Mouse (Mus musculus) C2C12 (cell line): ENCODE results near the gene AI837181. TPM values are rescaled to one million over a fixed set of nuclear protein-coding genes. Genes with fewer than 3 reads are reported as not detected.
A peak's percentile ranks its signal among the peaks of the same experiment; 100 is the strongest.

Experiments
- H3K27me3 ChIP-seq: one replicate; pipeline ENCODE4 v1.6.1; 2011; ENCODE audit not compliant: control insufficient read depth, insufficient read depth, insufficient read length
- H3K36me3 ChIP-seq: one replicate; pipeline ENCODE4 v1.6.1; 2011; ENCODE audit not compliant: control insufficient read depth, insufficient read depth
- H3K4me3 ChIP-seq: one replicate; pipeline ENCODE4 v1.5.1; 2011; ENCODE audit warnings: mild to moderate bottlenecking, control low read depth; ENCODE audit not compliant: poor library complexity, insufficient read depth, severe bottlenecking
- H3K79me2 ChIP-seq: one replicate; pipeline ENCODE4 v1.6.1; 2011; ENCODE audit not compliant: control insufficient read depth, insufficient read depth
- H3K79me3 ChIP-seq: one replicate; pipeline ENCODE4 v1.6.1; 2011; ENCODE audit warnings: low read depth, control low read depth
- H3ac ChIP-seq: one replicate; pipeline ENCODE3; 2011; ENCODE audit warnings: low read depth; ENCODE audit not compliant: control insufficient read depth, insufficient read length
- CEBPB ChIP-seq: IDR thresholded peaks from one replicate; pipeline ENCODE4 v1.6.1; 2011; ENCODE audit warnings: low read depth, mild to moderate bottlenecking, control low read depth, moderate library complexity
- CTCF ChIP-seq: IDR thresholded peaks from one replicate; pipeline ENCODE4 v1.5.1; 2011; ENCODE audit not compliant: control insufficient read depth, insufficient read depth, insufficient read length
- FOSL1 ChIP-seq: IDR thresholded peaks from one replicate; pipeline ENCODE4 v1.8.0; 2011; ENCODE audit warnings: mild to moderate bottlenecking, low read length; ENCODE audit not compliant: poor library complexity, insufficient read depth, severe bottlenecking
- MAX ChIP-seq: IDR thresholded peaks from one replicate; pipeline ENCODE4 v1.6.1; 2011; ENCODE audit warnings: mild to moderate bottlenecking, control low read depth
- MYOD1 ChIP-seq: IDR thresholded peaks from one replicate; pipeline ENCODE4 v1.6.1; 2011; ENCODE audit warnings: low read depth; ENCODE audit not compliant: control insufficient read depth, insufficient read length
- MYOG ChIP-seq: IDR thresholded peaks from one replicate; pipeline ENCODE4 v1.6.1; 2011; ENCODE audit not compliant: control insufficient read depth, insufficient read length; ENCODE audit errors: extremely low read depth
- USF1 ChIP-seq: IDR thresholded peaks from one replicate; pipeline ENCODE4 v1.6.1; 2011; ENCODE audit warnings: low read depth, mild to moderate bottlenecking, control low read depth, moderate library complexity
- polyA plus RNA-seq: library from polyadenylated mRNA; unstranded; fragments of >200 nt; fragmentation: generic; extraction: Trizol; gene quantifications from one replicate; pipeline ENCODE4 v1.2.1, GENCODE M21; 2012; ENCODE audit warnings: missing spikeins

AI837181 gene
- polyA plus RNA-seq, 1 experiment = 90.3 TPM

GRCm38 (mm10) chr19:5420579-5420978 lies 4.4 kb upstream of the AI837181 start:
- Histone ChIP-seq H3K79me2 (peaks cover 35% of the 10 kb centered on the region), H3K36me3 (peaks cover 33% of the 10 kb centered on the region), H3ac (no peak overlapping the region), H3K4me3 (no peak overlapping the region), H3K27me3 (no peaks in the 10 kb centered on the region), H3K79me3 (peaks cover 16% of the 10 kb centered on the region)
- TF ChIP-seq CTCF (no peak), USF1 (no peak), MYOG (no peak), MAX (no peak), CEBPB (no peak), FOSL1 (no peak), MYOD1 (no peak)

DNA sequence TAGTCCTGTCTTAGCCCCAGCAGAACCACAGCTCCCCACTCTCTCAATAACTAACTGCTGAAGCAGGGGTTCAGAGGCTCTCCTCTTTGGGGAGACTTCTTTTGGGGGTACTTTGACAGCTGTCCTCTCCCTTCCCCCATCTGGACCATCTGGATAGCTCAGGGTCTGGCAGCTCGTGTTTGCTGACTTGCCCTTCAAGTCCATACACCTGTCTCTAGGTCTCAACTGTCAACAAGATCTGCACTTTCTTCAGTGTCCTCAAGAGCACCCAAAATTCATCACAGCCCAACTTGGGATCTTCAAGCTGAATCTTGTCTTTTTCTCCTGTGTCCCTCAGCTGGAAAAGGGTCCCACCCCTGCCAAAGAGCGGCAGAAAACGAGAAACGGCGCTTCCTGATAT lies 3.2 kb upstream of the AI837181 start:
- peak; percentile 29 for TF ChIP-seq MYOD1
- TF ChIP-seq CEBPB = no peak
- Histone ChIP-seq H3K79me2 (peaks cover 47% of the 10 kb centered on the region), H3ac (no peak overlapping the region), H3K79me3 (peaks cover 28% of the 10 kb centered on the region), H3K4me3 (no peak overlapping the region), H3K27me3 (no peaks in the 10 kb centered on the region), H3K36me3 (peaks cover 41% of the 10 kb centered on the region)

DNA sequence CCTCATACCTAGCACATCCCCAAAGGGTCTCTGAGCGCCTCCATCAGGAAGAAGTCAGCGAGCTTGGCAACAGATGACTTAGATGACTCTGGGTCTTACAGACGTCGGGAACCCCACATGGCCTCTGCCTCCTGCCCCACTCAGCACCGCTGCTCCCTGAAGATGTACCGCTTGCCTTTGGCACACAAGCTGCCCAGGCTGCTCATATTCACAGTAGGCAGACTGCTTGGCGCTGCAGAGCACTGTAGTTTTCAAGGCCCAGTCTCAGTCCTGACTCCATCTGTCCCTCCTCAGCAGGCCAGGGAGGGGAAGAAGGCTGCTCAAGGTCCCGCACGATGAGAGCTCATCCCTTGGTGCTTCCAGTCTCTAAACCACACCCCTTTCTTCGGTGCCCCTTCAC lies 2.7 kb upstream of the AI837181 start:
- Histone ChIP-seq H3K36me3 (peaks cover 45% of the 10 kb centered on the region), H3ac (no peak overlapping the region), H3K4me3 (no peak overlapping the region), H3K79me3 (peaks cover 33% of the 10 kb centered on the region), H3K79me2 (peaks cover 52% of the 10 kb centered on the region), H3K27me3 (no peaks in the 10 kb centered on the region)
- TF ChIP-seq USF1 = no peak
- no peak for TF ChIP-seq CEBPB
- no peak for TF ChIP-seq MAX
- no peak for TF ChIP-seq MYOD1
- no peak for TF ChIP-seq CTCF
- TF ChIP-seq FOSL1 = no peak
- no peak for TF ChIP-seq MYOG

DNA sequence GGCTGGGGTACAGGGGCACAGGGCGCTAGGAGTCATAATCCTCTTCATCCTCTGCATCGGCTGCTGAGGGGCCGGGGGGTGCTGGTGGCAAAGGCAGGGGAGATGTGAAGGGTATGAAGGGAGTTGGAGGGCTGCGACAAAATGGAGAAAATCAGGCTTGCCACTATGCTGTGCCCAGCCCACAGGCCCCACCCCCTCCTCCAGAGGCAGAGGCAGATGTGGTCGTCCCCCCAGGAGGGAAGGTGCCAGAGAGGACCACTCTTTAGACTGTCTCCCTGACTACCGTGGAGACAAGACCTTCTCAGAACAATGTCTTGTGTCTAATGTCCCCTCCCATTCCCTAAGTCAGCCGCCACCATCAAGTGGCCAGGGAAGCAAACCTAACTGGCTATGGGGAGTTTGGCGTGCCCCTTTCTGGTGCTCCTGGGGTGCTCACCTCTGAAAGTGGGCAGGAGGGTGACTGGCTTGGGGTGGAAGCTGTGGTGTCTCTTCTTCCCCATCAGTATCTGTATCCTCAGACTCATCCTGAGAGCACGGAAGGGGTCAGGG lies 2.0 kb upstream of the AI837181 start:
- H3ac ChIP-seq = no peak overlapping the region
- no peak overlapping the region for H3K4me3 ChIP-seq
- H3K79me2 ChIP-seq = peaks cover 59% of the 10 kb centered on the region
- H3K27me3 ChIP-seq = no peaks in the 10 kb centered on the region
- TF ChIP-seq CEBPB (no peak), CTCF (no peak), MYOG (no peak), USF1 (no peak), FOSL1 (no peak), MAX (no peak), MYOD1 (no peak)
- peaks cover 47% of the 10 kb centered on the region for H3K36me3 ChIP-seq
- H3K79me3 ChIP-seq = peaks cover 36% of the 10 kb centered on the region

DNA sequence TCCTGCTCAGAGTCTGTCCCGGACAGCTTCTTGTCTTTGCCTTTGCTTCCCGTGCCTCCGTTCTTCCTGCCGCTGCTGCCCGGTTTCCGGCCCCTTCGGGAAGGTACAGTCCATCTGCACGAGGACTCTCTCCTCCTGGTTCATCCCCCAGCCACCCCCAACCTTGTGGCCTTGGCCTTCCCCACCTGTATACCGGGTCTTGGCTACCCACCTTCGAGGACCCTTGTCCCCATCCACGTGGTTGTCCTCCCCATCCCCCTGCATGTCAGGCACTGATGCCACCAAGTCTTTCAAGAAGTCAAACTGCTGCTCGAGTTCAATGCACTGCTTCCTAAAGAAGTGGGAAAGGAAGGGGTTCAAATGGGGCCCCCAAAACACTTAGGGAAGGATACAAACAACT lies 1.4 kb upstream of the AI837181 start:
- TF ChIP-seq CEBPB (no peak), MYOG (no peak), FOSL1 (no peak), MAX (no peak), MYOD1 (no peak), CTCF (no peak), USF1 (no peak)
- H3K79me2 ChIP-seq = peaks cover 65% of the 10 kb centered on the region
- H3K36me3 ChIP-seq = peaks cover 47% of the 10 kb centered on the region

GRCm38 (mm10) chr19:5424092-5424781 lies 707 bp upstream of the AI837181 start:
- H3K4me3 ChIP-seq = peak overlapping the region; percentile 76
- no peak for TF ChIP-seq USF1
- no peak for TF ChIP-seq MYOG
- TF ChIP-seq FOSL1 = no peak
- TF ChIP-seq MYOD1 = no peak
- peaks cover 68% of the 10 kb centered on the region for H3K79me2 ChIP-seq
- H3K79me3 ChIP-seq = peaks cover 36% of the 10 kb centered on the region
- no peaks in the 10 kb centered on the region for H3K27me3 ChIP-seq
- H3ac ChIP-seq = peak overlapping the region; percentile 94
- H3K36me3 ChIP-seq = peaks cover 47% of the 10 kb centered on the region

More for the DNA sequence above, 1.4 kb upstream of the AI837181 start:
- H3K79me3 ChIP-seq = peaks cover 36% of the 10 kb centered on the region
- peak overlapping the region; percentile 76 for H3K4me3 ChIP-seq
- H3K27me3 ChIP-seq = no peaks in the 10 kb centered on the region
- peak overlapping the region; percentile 94 for H3ac ChIP-seq
